Mouse (Mus musculus) neural tube, embryonic 14.5 days (tissue): ENCODE data around the gene Tbc1d22a. TPM values are rescaled to one million over a fixed set of nuclear protein-coding genes. Genes with fewer than 3 reads are reported as not detected.

ENCODE experiments used
- ATAC-seq: fragments of 200-750 bp; cut with Nextera tagmentation; 2 replicates; pipeline ENCODE4 v1.8.0; 2017; ENCODE audit warnings: low read depth, mild to moderate bottlenecking, moderate TSS enrichment, moderate library complexity
- H3K27ac ChIP-seq: fragments of 300-500 bp; sonication (generic); 2 replicates; pipeline ENCODE4 v1.5.1; 2014; ENCODE audit warnings: low read depth, mild to moderate bottlenecking, control low read depth, low read length, moderate library complexity, mixed read lengths
- H3K27me3 ChIP-seq: fragments of 300-500 bp; sonication (generic); 2 replicates; pipeline ENCODE4 v1.6.1; 2014; ENCODE audit warnings: low read length; ENCODE audit not compliant: control insufficient read depth, insufficient read depth
- H3K36me3 ChIP-seq: fragments of 300-500 bp; sonication (generic); 2 replicates; pipeline ENCODE4 v1.6.1; 2014; ENCODE audit warnings: low read length, mixed read lengths; ENCODE audit not compliant: control insufficient read depth, insufficient read depth
- H3K4me1 ChIP-seq: fragments of 300-500 bp; sonication (generic); 2 replicates; pipeline ENCODE4 v1.6.1; 2014; ENCODE audit warnings: low read length; ENCODE audit not compliant: control insufficient read depth, insufficient read depth
- H3K4me2 ChIP-seq: fragments of 300-500 bp; sonication (generic); 2 replicates; pipeline ENCODE4 v1.6.1; 2014; ENCODE audit warnings: mild to moderate bottlenecking, low read depth, low read length, control low read depth
- H3K4me3 ChIP-seq: fragments of 300-500 bp; sonication (generic); 2 replicates; pipeline ENCODE4 v1.5.1; 2014; ENCODE audit warnings: low read depth, low read length, control low read depth, mixed read lengths
- H3K9ac ChIP-seq: fragments of 300-500 bp; sonication (generic); replicated peaks from 2 replicates; pipeline ENCODE4 v1.6.1; 2014; ENCODE audit warnings: low read depth, mild to moderate bottlenecking, control low read depth, low read length, mixed read lengths
- H3K9me3 ChIP-seq: fragments of 300-500 bp; sonication (generic); 2 replicates; pipeline ENCODE4 v1.6.1; 2016; ENCODE audit warnings: low read length; ENCODE audit not compliant: control insufficient read depth
- WGBS: fragments of 180-500 bp; shearing (Covaris S2); extraction: QIAGEN DNeasy Blood & Tissue Kit; methylation state at CpG from one replicate; pipeline ENCODE4 v1.1.7; 2014; 5-methylcytosine and 5-hydroxymethylcytosine counted together
- polyA plus RNA-seq: library from polyadenylated mRNA; unstranded; fragments of >200 nt; fragmentation: Nextera tagmentation; extraction: Ambion mirVana; gene quantifications from 2 replicates; pipeline ENCODE4 v1.2.1, GENCODE M21; 2014

Gene Tbc1d22a
- polyA plus RNA-seq, 1 experiment from 2014 or later: 8.9 TPM

- Histone ChIP-seq H3K4me2 (peak overlapping the region; percentile 84), H3K4me1 (peaks cover 35% of the 10 kb centered on the region), H3K9ac (peak overlapping the region; percentile 98), H3K4me3 (peak overlapping the region; percentile 92), H3K9me3 (no peaks in the 10 kb centered on the region), H3K36me3 (no peaks in the 10 kb centered on the region), H3K27ac (peak overlapping the region; percentile 96), H3K27me3 (no peaks in the 10 kb centered on the region; the same call in 1 of the 2 replicates)
- peak; percentile 53 for ATAC-seq
- under 1% methylated on average over 70 of the region's 70 CpGs for WGBS
Observed at GRCm38 (mm10) chr15:86184851-86185688, 29.2 kb upstream of the Tbc1d22a start.

DNA sequence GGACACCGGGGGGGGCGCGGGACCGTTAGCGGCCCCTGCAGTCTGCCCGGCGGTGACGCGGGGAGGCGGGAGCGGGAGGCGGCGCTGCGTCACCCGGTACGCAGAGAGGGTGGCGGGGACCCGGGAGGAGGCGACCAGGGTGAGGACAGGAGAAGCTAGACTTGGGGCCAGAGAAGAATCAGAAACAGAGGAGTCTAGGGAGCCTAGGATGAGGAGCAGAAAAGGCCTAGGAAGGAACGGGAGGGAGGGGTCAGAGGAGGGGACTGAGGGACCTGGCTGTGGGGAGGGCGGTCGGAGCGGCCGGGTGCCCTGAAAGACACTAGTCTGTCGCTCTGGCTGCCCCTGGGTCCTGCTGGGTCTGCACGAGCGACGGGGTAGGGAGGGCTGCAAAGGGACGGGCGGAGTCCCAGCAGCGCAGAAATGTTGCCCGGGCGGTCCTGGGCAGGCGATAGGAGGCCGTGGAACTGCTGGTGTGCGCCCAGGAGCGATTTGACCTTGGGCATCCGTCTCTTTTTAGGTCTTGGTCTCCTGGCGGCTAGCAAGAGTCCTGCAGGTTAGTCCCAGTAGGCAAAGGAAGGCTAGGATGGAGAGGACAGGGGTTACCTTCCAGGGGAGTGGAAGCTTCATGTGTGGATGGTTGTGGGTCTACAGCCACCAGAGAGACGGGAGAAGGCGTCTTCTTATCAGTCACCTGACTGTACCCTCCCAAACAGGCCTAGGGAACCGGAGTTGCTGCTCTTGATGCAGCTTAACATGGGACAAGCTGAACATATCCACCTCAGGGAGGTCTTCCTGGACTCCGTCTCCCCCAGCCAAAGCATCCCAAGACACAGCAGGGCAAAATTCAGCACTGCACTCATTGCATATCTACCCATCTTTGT is 28.3 kb upstream of the Tbc1d22a start, which contains the start of gene Cerk:
Gene Cerk, minus strand, starts transcription at position 453 of the 881 bp plus-strand sequence.
- Histone ChIP-seq H3K4me2 (peak within 1 kb of the TSS; percentile 84), H3K27ac (peak within 1 kb of the TSS; percentile 96), H3K4me1 (peaks cover 35% of the 10 kb centered on the region), H3K9ac (peak within 1 kb of the TSS; percentile 98), H3K27me3 (no peaks in the 10 kb centered on the region; the same call in 1 of the 2 replicates), H3K36me3 (no peaks in the 10 kb centered on the region), H3K9me3 (no peaks in the 10 kb centered on the region), H3K4me3 (peak within 1 kb of the TSS; percentile 92)
- ATAC-seq: peak; percentile 68
- WGBS: 3% methylated on average over 40 of the region's 43 CpGs

GRCm38 (mm10) chr15:86186686-86187085 is 27.6 kb upstream of the Tbc1d22a start:
- peak overlapping the region; percentile 84 for H3K4me2 ChIP-seq
- no peak overlapping the region for H3K9ac ChIP-seq
- no peaks in the 10 kb centered on the region for H3K9me3 ChIP-seq
- no peak for ATAC-seq
- no peaks in the 10 kb centered on the region for H3K36me3 ChIP-seq
- no peaks in the 10 kb centered on the region; the same call in 1 of the 2 replicates for H3K27me3 ChIP-seq
- WGBS: 65% methylated on average over 3 of the region's 3 CpGs
- H3K27ac ChIP-seq: no peak overlapping the region
- H3K4me1 ChIP-seq: peaks cover 34% of the 10 kb centered on the region
- no peak overlapping the region; the same call in 1 of the 2 replicates for H3K4me3 ChIP-seq

GRCm38 (mm10) chr15:86188186-86188585 is 26.1 kb upstream of the Tbc1d22a start:
- H3K36me3 ChIP-seq: no peaks in the 10 kb centered on the region
- no peaks in the 10 kb centered on the region for H3K9me3 ChIP-seq
- no peak overlapping the region for H3K4me3 ChIP-seq
- H3K9ac ChIP-seq: no peak overlapping the region
- WGBS: 14% methylated on average over 5 of the region's 5 CpGs
- ATAC-seq: peak; percentile 59; the same call in 1 of the 2 replicates
- no peak overlapping the region for H3K4me2 ChIP-seq
- peaks cover 23% of the 10 kb centered on the region for H3K4me1 ChIP-seq
- no peaks in the 10 kb centered on the region; the same call in 1 of the 2 replicates for H3K27me3 ChIP-seq
- H3K27ac ChIP-seq: peak overlapping the region; percentile 44; the same call in 1 of the 2 replicates

- Histone ChIP-seq H3K4me3 (no peak overlapping the region), H3K4me1 (peaks cover 18% of the 10 kb centered on the region), H3K9ac (no peak overlapping the region), H3K4me2 (no peak overlapping the region), H3K36me3 (no peaks in the 10 kb centered on the region), H3K27ac (0 out of 2 replicates have a peak overlapping the region, but pooled peaks have one; percentile 44), H3K27me3 (no peaks in the 10 kb centered on the region; the same call in 1 of the 2 replicates), H3K9me3 (no peaks in the 10 kb centered on the region)
- no peak for ATAC-seq
- WGBS: 38% methylated on average over 10 of the region's 10 CpGs
Observed at GRCm38 (mm10) chr15:86188746-86189470, 25.4 kb upstream of the Tbc1d22a start.

GRCm38 (mm10) chr15:86190387-86190786 is 23.9 kb upstream of the Tbc1d22a start:
- H3K36me3 ChIP-seq: no peaks in the 10 kb centered on the region
- H3K9ac ChIP-seq: no peak overlapping the region
- H3K9me3 ChIP-seq: no peaks in the 10 kb centered on the region
- ATAC-seq: no peak
- 81% methylated on average over 3 of the region's 3 CpGs for WGBS
- no peak overlapping the region for H3K27ac ChIP-seq
- peaks cover 13% of the 10 kb centered on the region for H3K4me1 ChIP-seq
- H3K4me3 ChIP-seq: no peak overlapping the region
- no peak overlapping the region for H3K4me2 ChIP-seq
- H3K27me3 ChIP-seq: no peaks in the 10 kb centered on the region; the same call in 1 of the 2 replicates

DNA sequence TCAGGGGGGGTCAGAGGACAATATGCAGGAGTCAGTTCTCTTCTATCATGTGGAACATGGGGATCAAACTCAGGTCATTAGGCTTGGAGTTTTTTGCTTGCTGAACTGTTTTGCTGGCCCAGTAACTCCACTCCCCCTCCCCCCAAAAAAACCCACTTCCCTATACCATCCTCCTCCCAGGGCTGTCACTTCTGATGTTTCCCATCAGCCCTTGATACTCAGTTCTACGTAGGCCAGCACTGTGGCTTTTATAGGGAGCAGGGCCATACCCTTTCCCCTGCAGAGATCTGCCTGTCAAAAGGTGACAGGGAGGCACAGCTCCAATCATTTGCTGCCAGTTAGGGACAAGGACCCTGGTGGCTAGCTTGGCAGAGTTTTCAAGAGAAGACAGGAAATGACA is 22.8 kb upstream of the Tbc1d22a start:
- no peak overlapping the region for H3K9ac ChIP-seq
- H3K4me2 ChIP-seq: no peak overlapping the region
- ATAC-seq: no peak
- H3K4me3 ChIP-seq: no peak overlapping the region
- no peaks in the 10 kb centered on the region for H3K9me3 ChIP-seq
- WGBS: 69% methylated on average over 1 of the region's 1 CpGs
- no peaks in the 10 kb centered on the region for H3K27me3 ChIP-seq
- H3K4me1 ChIP-seq: peaks cover 8% of the 10 kb centered on the region
- no peak overlapping the region for H3K27ac ChIP-seq
- H3K36me3 ChIP-seq: no peaks in the 10 kb centered on the region

GRCm38 (mm10) chr15:86191933-86192332 is 22.3 kb upstream of the Tbc1d22a start:
- Histone ChIP-seq H3K9me3 (no peaks in the 10 kb centered on the region), H3K4me3 (no peak overlapping the region), H3K4me2 (no peak overlapping the region), H3K9ac (no peak overlapping the region), H3K36me3 (no peaks in the 10 kb centered on the region), H3K27me3 (no peaks in the 10 kb centered on the region), H3K27ac (no peak overlapping the region), H3K4me1 (peaks cover 6% of the 10 kb centered on the region; the same call in 1 of the 2 replicates)
- ATAC-seq: no peak
- WGBS: 74% methylated on average over 3 of the region's 3 CpGs
